ENCODE assay signal across 21 mouse cellular contexts in genomic region chr4:108428341-108428721, GRCm38 (mm10). TPM values are rescaled to one million over a fixed set of nuclear protein-coding genes. Genes with fewer than 3 reads are reported as not detected.
A peak's percentile ranks its signal among the peaks of the same experiment; 100 is the strongest.
DNase-seq lines count a peak whose midpoint lies in the region; ATAC-seq lines count a peak whose summit lies in the region.
"Had no signal": no experiment of that assay in that cellular context is flagged by ENCODE, and none has a peak within 500 bp of the region (broad histone marks: within the 10 kb centered on the region; RNA-seq: fewer than 3 reads in every experiment).

No protein-coding gene starts in this region.

- DNase-seq in forebrain, embryonic 10.5 days (ENCODE audit: extremely low spot score, low spot score) = no peak
- DNase-seq in lung, postnatal 36 days = peak; percentile 28
- DNase-seq in lung, adult 18-20 months = no peak
- DNase-seq in splenic B cell, adult 2 months (ENCODE audit: low read depth, low spot score) = peak; percentile 66
- DNase-seq in cerebellum, adult 11 months = no peak
- no peak for DNase-seq in adrenal gland, adult (ENCODE audit: inconsistent age in 2 of 2, low spot score in 1 of 2)
- DNase-seq: cerebellum, adult 18-20 months; gastrocnemius, postnatal 14 days; kidney, postnatal 10 days; layer of hippocampus, adult 9-11 months; thymus, adult 2 months had no signal

- H3K4me3 ChIP-seq in forebrain, embryonic 10.5 days = no peak overlapping the region
- H3K4me3 ChIP-seq in forebrain, embryonic 13.5 days = no peak overlapping the region
- H3K4me3 ChIP-seq: embryonic facial prominence, embryonic 13.5 days; heart, embryonic 15.5 days; hindbrain, embryonic 12.5 days; intestine, embryonic 15.5 days; neural tube, embryonic 15.5 days had no signal

- no peak for ATAC-seq in forebrain, embryonic 13.5 days
- ATAC-seq in hematopoietic stem cell, adult 5-6 weeks (replicated peaks in 1 of 2; ENCODE audit: insufficient read depth in 1 of 2, low FRiP score in 2 of 2, low TSS enrichment in 1 of 2, low read depth in 1 of 2, poor library complexity in 2 of 2, severe bottlenecking in 2 of 2) = peak; percentile 91

- peak overlapping the region; percentile 65; the same call in 1 of the 2 replicates for H3K27ac ChIP-seq in forebrain, embryonic 10.5 days
- no peak overlapping the region for H3K27ac ChIP-seq in forebrain, embryonic 13.5 days
- H3K27ac ChIP-seq: embryonic facial prominence, embryonic 13.5 days; heart, embryonic 15.5 days; hindbrain, embryonic 12.5 days; intestine, embryonic 15.5 days; liver, embryonic 14.5 days; neural tube, embryonic 15.5 days had no signal

- 93% methylated on average over 6 of the region's 6 CpGs for WGBS in forebrain, embryonic 10.5 days
- WGBS in forebrain, embryonic 13.5 days = 87% methylated on average over 6 of the region's 6 CpGs

- no peaks in the 10 kb centered on the region for H3K9me3 ChIP-seq in forebrain, embryonic 10.5 days
- H3K9me3 ChIP-seq in forebrain, embryonic 13.5 days (replicated peaks) = no peaks in the 10 kb centered on the region
- H3K9me3 ChIP-seq: embryonic facial prominence, embryonic 13.5 days; heart, embryonic 15.5 days; hindbrain, embryonic 12.5 days; intestine, embryonic 15.5 days; neural tube, embryonic 15.5 days had no signal

- no peak overlapping the region for H3K9ac ChIP-seq in forebrain, embryonic 13.5 days
- H3K9ac ChIP-seq: embryonic facial prominence, embryonic 13.5 days; heart, embryonic 15.5 days; hindbrain, embryonic 12.5 days; intestine, embryonic 15.5 days; liver, embryonic 14.5 days; neural tube, embryonic 15.5 days had no signal

- no peaks in the 10 kb centered on the region for H3K36me3 ChIP-seq in forebrain, embryonic 10.5 days (replicated peaks)
- H3K36me3 ChIP-seq in forebrain, embryonic 13.5 days (ENCODE audit: poor library complexity, severe bottlenecking) = no peaks in the 10 kb centered on the region
- no peaks in the 10 kb centered on the region for H3K36me3 ChIP-seq in splenic B cell, adult 2 months (ENCODE audit: control insufficient read depth, insufficient read depth, low read length, poor library complexity, severe bottlenecking)
- H3K36me3 ChIP-seq: embryonic facial prominence, embryonic 13.5 days; heart, embryonic 15.5 days; hindbrain, embryonic 12.5 days; intestine, embryonic 15.5 days; neural tube, embryonic 15.5 days had no signal

- H3K4me1 ChIP-seq in forebrain, embryonic 10.5 days = peaks cover 52% of the 10 kb centered on the region
- peaks cover 29% of the 10 kb centered on the region for H3K4me1 ChIP-seq in forebrain, embryonic 13.5 days

- no peaks in the 10 kb centered on the region for H3K27me3 ChIP-seq in forebrain, embryonic 10.5 days (ENCODE audit: poor library complexity, severe bottlenecking)
- H3K27me3 ChIP-seq in forebrain, embryonic 13.5 days = no peaks in the 10 kb centered on the region
- H3K27me3 ChIP-seq in splenic B cell, adult 2 months (ENCODE audit: control insufficient read depth, insufficient read depth, low read length, poor library complexity, severe bottlenecking) = no peaks in the 10 kb centered on the region
- H3K27me3 ChIP-seq: embryonic facial prominence, embryonic 13.5 days; heart, embryonic 15.5 days; hindbrain, embryonic 12.5 days; intestine, embryonic 15.5 days; neural tube, embryonic 15.5 days had no signal

- no peak overlapping the region for H3K4me2 ChIP-seq in forebrain, embryonic 13.5 days
- H3K4me2 ChIP-seq: embryonic facial prominence, embryonic 13.5 days; heart, embryonic 15.5 days; hindbrain, embryonic 12.5 days; intestine, embryonic 15.5 days; neural tube, embryonic 15.5 days had no signal

RNA-seq across cellular contexts. Expression of gene Gpx7, which starts 21.6 kb away (rescaled TPM):
- 30.5 and 34.8 TPM in 2 replicates for polyA plus RNA-seq in forebrain, embryonic 10.5 days (2016; fragmentation: Nextera tagmentation; extraction: Ambion mirVana)
- polyA plus RNA-seq in forebrain, embryonic 13.5 days (2015; fragmentation: Nextera tagmentation; extraction: Ambion mirVana) = 26.9 and 28.8 TPM in 2 replicates
- 4.2 and 12.6 TPM in 2 replicates for total RNA-seq in hematopoietic stem cell, adult 5-6 weeks (2017)

RNA-seq across cellular contexts. Expression of gene Tut4, which starts 30.9 kb away (rescaled TPM):
- 83.3 and 85.1 TPM in 2 replicates for polyA plus RNA-seq in forebrain, embryonic 10.5 days (2016; fragmentation: Nextera tagmentation; extraction: Ambion mirVana)
- 89.3 and 91.5 TPM in 2 replicates for polyA plus RNA-seq in forebrain, embryonic 13.5 days (2015; fragmentation: Nextera tagmentation; extraction: Ambion mirVana)
- total RNA-seq in hematopoietic stem cell, adult 5-6 weeks (2017) = 105 TPM in 2 replicates

RNA-seq across cellular contexts. Expression of gene Shisal2a, which starts 45.2 kb away (rescaled TPM):
- 1.7 and 1.8 TPM in 2 replicates for polyA plus RNA-seq in forebrain, embryonic 10.5 days (2016; fragmentation: Nextera tagmentation; extraction: Ambion mirVana)
- polyA plus RNA-seq in forebrain, embryonic 13.5 days (2015; fragmentation: Nextera tagmentation; extraction: Ambion mirVana) = 1.4 and 2.6 TPM in 2 replicates
- total RNA-seq in hematopoietic stem cell, adult 5-6 weeks (2017) = not detected in 2 replicates
- total RNA-seq: gastrocnemius, postnatal 14 days; left cerebral cortex, postnatal 36 days; megakaryocyte-erythroid progenitor cell, adult 5-6 weeks had no signal
- polyA plus RNA-seq: thymus, adult 2 months had no signal

Comparison
In these comparisons a context has a peak if more than half of its experiments do, and no peak if none do; other contexts are left out.
1. DNase-seq: peak in lung, postnatal 36 days (single experiment) and splenic B cell, adult 2 months (single experiment); none in forebrain, embryonic 10.5 days (single experiment), lung, adult 18-20 months (0 of 2), cerebellum, adult 11 months (single experiment) and adrenal gland, adult (0 of 2).